In the genomic region with DNA sequence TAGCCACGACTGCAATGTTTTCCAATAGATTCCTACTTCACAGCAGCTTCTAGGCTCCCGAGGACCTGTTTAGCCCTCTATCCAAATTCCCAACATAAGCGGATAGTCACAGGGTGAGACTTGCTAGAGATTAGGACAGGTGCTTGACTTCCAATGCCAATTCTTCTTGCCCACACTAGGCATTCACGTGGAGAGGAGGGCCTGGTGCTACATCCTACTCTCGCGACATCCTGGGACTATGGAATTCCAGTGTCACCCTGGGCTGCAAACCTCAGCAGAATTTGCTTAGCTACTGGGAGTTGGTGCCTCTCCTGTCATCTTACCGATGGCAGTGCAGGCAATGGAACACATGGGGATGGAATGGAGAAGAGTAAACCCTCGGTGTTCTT, we compare ENCODE assay signal across 19 mouse cellular contexts. TPM values are rescaled to one million over a fixed set of nuclear protein-coding genes. Genes with fewer than 3 reads are reported as not detected.
DNase-seq lines count a peak whose midpoint lies in the region; ATAC-seq lines count a peak whose summit lies in the region.
"Had no signal": no experiment of that assay in that cellular context is flagged by ENCODE, and none has a peak within 500 bp of the region (broad histone marks: within the 10 kb centered on the region; RNA-seq: fewer than 3 reads in every experiment).

No protein-coding gene starts in this region.

- H3K27ac ChIP-seq in heart, embryonic 12.5 days (ENCODE audit: poor library complexity, severe bottlenecking): peak overlapping the region; percentile 31
- peak overlapping the region; percentile 52; the same call in 1 of the 2 replicates for H3K27ac ChIP-seq in heart, embryonic 16.5 days (ENCODE audit: low read length)
- H3K27ac ChIP-seq: embryonic facial prominence, embryonic 12.5 days; forebrain, embryonic 15.5 days; hindbrain, embryonic 13.5 days; hindbrain, postnatal 0 days had no signal

- no peaks in the 10 kb centered on the region for H3K27me3 ChIP-seq in heart, embryonic 12.5 days (replicated peaks)
- no peaks in the 10 kb centered on the region for H3K27me3 ChIP-seq in heart, embryonic 16.5 days (ENCODE audit: control insufficient read depth, insufficient read depth, low read length)
- H3K27me3 ChIP-seq: embryonic facial prominence, embryonic 12.5 days; forebrain, embryonic 15.5 days; hindbrain, embryonic 13.5 days had no signal

- whole genome bisulfite sequencing in heart, embryonic 12.5 days: 66% methylated on average over 8 of the region's 8 CpGs
- WGBS in heart, embryonic 16.5 days: 74% methylated on average over 8 of the region's 8 CpGs

- H3K36me3 ChIP-seq in heart, embryonic 12.5 days: no peaks in the 10 kb centered on the region
- H3K36me3 ChIP-seq in heart, embryonic 16.5 days (ENCODE audit: control insufficient read depth, insufficient read depth): no peaks in the 10 kb centered on the region
- H3K36me3 ChIP-seq: embryonic facial prominence, embryonic 12.5 days; forebrain, embryonic 15.5 days; hindbrain, embryonic 13.5 days had no signal

- intact Hi-C loops in heart, postnatal 14 days (cut with DNase I): no loop called here

- no peak for ATAC-seq in heart, embryonic 12.5 days (ENCODE audit: insufficient number of reproducible peaks, low FRiP score)
- no peak for ATAC-seq in heart, embryonic 16.5 days (replicated peaks; ENCODE audit: extremely low read depth, insufficient read depth, low FRiP score)
- ATAC-seq: forebrain, embryonic 15.5 days; hindbrain, postnatal 0 days had no signal

- H3K9ac ChIP-seq in heart, embryonic 12.5 days: no peak overlapping the region
- H3K9ac ChIP-seq in heart, embryonic 16.5 days (ENCODE audit: low read length): no peak overlapping the region
- H3K9ac ChIP-seq: embryonic facial prominence, embryonic 12.5 days; forebrain, embryonic 15.5 days; hindbrain, embryonic 13.5 days had no signal

- H3K4me1 ChIP-seq in heart, embryonic 12.5 days (replicated peaks): peaks cover 9% of the 10 kb centered on the region
- H3K4me1 ChIP-seq in heart, embryonic 16.5 days (ENCODE audit: control insufficient read depth, insufficient read depth, low read length): 0 out of 2 replicates have a peak, but pooled peaks cover 3% of the 10 kb centered on the region
- H3K4me1 ChIP-seq: embryonic facial prominence, embryonic 12.5 days; forebrain, embryonic 15.5 days; hindbrain, embryonic 13.5 days had no signal

- peaks cover 7% of the 10 kb centered on the region; the same call in 1 of the 2 replicates for H3K9me3 ChIP-seq in heart, embryonic 12.5 days (replicated peaks)
- H3K9me3 ChIP-seq in heart, embryonic 16.5 days (replicated peaks; ENCODE audit: control insufficient read depth, low read length): 0 out of 2 replicates have a peak, but pooled peaks cover 3% of the 10 kb centered on the region
- H3K9me3 ChIP-seq: embryonic facial prominence, embryonic 12.5 days; forebrain, embryonic 15.5 days; hindbrain, embryonic 13.5 days had no signal

- no peak for DNase-seq in heart, adult 18-20 months
- DNase-seq in heart, postnatal 14 days: no peak
- DNase-seq in heart, postnatal 4 days: peak; percentile 26
- DNase-seq in c-Kit-positive CD71-positive TER-119-positive erythroid progenitor cells, embryonic 14.5 days (ENCODE audit: low spot score): no peak
- DNase-seq: cerebellum, adult 11-12 months; cerebellum, adult 9-10 months; cerebellum, postnatal 25 days; gastrocnemius, postnatal 36 days; kidney, adult 11 months; kidney, adult 9 months had no signal

- no peak overlapping the region for H3K4me2 ChIP-seq in heart, embryonic 12.5 days
- H3K4me2 ChIP-seq in heart, embryonic 16.5 days (ENCODE audit: low read depth, low read length): no peak overlapping the region
- H3K4me2 ChIP-seq: embryonic facial prominence, embryonic 12.5 days; forebrain, embryonic 15.5 days; hindbrain, embryonic 13.5 days had no signal

- H3K4me3 ChIP-seq in heart, embryonic 12.5 days: no peak overlapping the region
- H3K4me3 ChIP-seq in heart, embryonic 16.5 days (ENCODE audit: low read length): no peak overlapping the region
- H3K4me3 ChIP-seq: embryonic facial prominence, embryonic 12.5 days; forebrain, embryonic 15.5 days; hindbrain, embryonic 13.5 days had no signal

RNA-seq across cellular contexts. Expression of gene Il1b, which starts 13.3 kb away (rescaled TPM):
- polyA plus RNA-seq in heart, embryonic 12.5 days (2016; fragmentation: Nextera tagmentation; extraction: Ambion mirVana): 0.17 TPM in 1 of 2 replicates, not detected in the other
- total RNA-seq in heart, adult 18-20 months (2021): under 1 TPM in 1 of 2 experiments, not detected in 1; 0.32 TPM
- polyA plus RNA-seq in heart, embryonic 16.5 days (2015; fragmentation: Nextera tagmentation; extraction: Ambion mirVana): 0.25 and 0.64 TPM in 2 replicates
- total RNA-seq in heart, postnatal 14 days (2021): under 1 TPM in 1 of 2 experiments, not detected in 1; 0.32 TPM
- total RNA-seq in heart, postnatal 4 days (2021): under 1 TPM in 1 of 2 experiments, not detected in 1; 0.25 TPM
- total RNA-seq: ES-E14; gastrocnemius, adult 8-10 months; gastrocnemius, postnatal 36 days had no signal
- polyA plus RNA-seq: embryonic facial prominence, embryonic 12.5 days; forebrain, embryonic 11.5 days; forebrain, embryonic 15.5 days; hindbrain, embryonic 13.5 days; hindbrain, postnatal 0 days had no signal
